Mouse (Mus musculus): ENCODE data around the gene Prox2. TPM values are rescaled to one million over a fixed set of nuclear protein-coding genes. Genes with fewer than 3 reads are reported as not detected.

Gene Prox2
- total and polyA plus RNA-seq, 3 experiments, result 2.4 to 13.3 (median 4.5) TPM

DNA sequence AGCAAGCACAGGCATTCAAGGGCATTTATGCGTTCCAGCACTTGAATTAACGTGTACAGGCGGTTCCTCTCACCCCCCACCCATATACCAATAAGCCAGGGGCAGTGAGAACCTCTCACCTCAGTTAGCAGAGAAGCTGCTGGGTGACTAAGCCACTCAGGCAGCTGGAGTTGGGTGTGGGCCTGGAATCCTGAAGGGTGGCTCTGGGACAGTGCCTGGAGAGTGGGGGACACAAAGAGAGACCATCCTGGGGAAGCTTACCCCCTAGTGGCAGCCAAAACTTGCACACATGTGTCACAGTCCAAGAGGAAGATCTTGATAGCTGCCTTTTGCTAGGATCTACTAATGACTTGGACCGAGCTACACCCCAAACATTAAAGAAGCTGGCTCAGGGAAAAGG is 26.1 kb upstream of the Prox2 start:
- H3K4me2 ChIP-seq (ENCODE audit: insufficient read depth, low read depth, poor library complexity, severe bottlenecking), result no peak overlapping the region
- peaks cover 35 to 48% of the 10 kb centered on the region in 2 experiments for H3K36me3 ChIP-seq (replicated peaks in 1 of 2; ENCODE audit: control insufficient read depth in 1 of 2, insufficient read depth in 1 of 2, low read length in 1 of 2)
- H3K9me3 ChIP-seq (replicated peaks; ENCODE audit: low read length), result no peaks in the 10 kb centered on the region
- in situ Hi-C loops (cut with MboI; ENCODE audit: low pct_ligation_motif_present, low pct_unique_long_range_greater_than_20kb, low sequenced_read_pairs), result no loop called here
- TF ChIP-seq TBP (conservative IDR thresholded peaks at IDR 0.05; ENCODE audit: low read depth, low read length) (no peak), SMC3 (IDR thresholded peaks at IDR 0.05; ENCODE audit: low read depth, low read length) (0 out of 2 replicates have a peak, but pooled peaks have one; percentile 21), ELF1 (IDR thresholded peaks at IDR 0.05; ENCODE audit: low read depth, low read length) (no peak), UBTF (IDR thresholded peaks at IDR 0.05; ENCODE audit: low read depth, low read length) (no peak), KAT2A (IDR thresholded peaks at IDR 0.05; ENCODE audit: insufficient replicate concordance, low read length) (no peak), RCOR1 (conservative IDR thresholded peaks at IDR 0.05; ENCODE audit: low read depth, low read length) (no peak), CTCF (conservative IDR thresholded peaks at IDR 0.05 in 1 of 2, IDR thresholded peaks at IDR 0.05 in 1 of 2; ENCODE audit: low read depth in 2 of 2, low read length in 2 of 2) (peak in 1 of 2 experiments; percentile 37; a peak in 2 of 4 replicates)
- no peak for DNase-seq (ENCODE audit: extremely low read depth)
- no peaks in the 10 kb centered on the region for H3K27me3 ChIP-seq (replicated peaks)
- H3K4me3 ChIP-seq (replicated peaks in 1 of 3; ENCODE audit: low read depth in 2 of 3, low read length in 2 of 3, poor library complexity in 1 of 3), result no peak overlapping the region
- dilution Hi-C loops (cut with MboI; ENCODE audit: extremely low pct_ligation_motif_present, extremely low pct_unique_long_range_greater_than_20kb, low sequenced_read_pairs), result no loop called here
- H3K9ac ChIP-seq (ENCODE audit: insufficient read depth, low read depth), result no peak overlapping the region
- no peak overlapping the region for H3K27ac ChIP-seq (ENCODE audit: insufficient read depth, low read depth)
- H3K79me2 ChIP-seq (replicated peaks; ENCODE audit: control insufficient read depth, extremely low read depth, insufficient read depth, poor library complexity, severe bottlenecking), result no peaks in the 10 kb centered on the region
- H3K4me1 ChIP-seq (ENCODE audit: control insufficient read depth in 1 of 2, insufficient read depth in 2 of 2), result no peaks in the 10 kb centered on the region

DNA sequence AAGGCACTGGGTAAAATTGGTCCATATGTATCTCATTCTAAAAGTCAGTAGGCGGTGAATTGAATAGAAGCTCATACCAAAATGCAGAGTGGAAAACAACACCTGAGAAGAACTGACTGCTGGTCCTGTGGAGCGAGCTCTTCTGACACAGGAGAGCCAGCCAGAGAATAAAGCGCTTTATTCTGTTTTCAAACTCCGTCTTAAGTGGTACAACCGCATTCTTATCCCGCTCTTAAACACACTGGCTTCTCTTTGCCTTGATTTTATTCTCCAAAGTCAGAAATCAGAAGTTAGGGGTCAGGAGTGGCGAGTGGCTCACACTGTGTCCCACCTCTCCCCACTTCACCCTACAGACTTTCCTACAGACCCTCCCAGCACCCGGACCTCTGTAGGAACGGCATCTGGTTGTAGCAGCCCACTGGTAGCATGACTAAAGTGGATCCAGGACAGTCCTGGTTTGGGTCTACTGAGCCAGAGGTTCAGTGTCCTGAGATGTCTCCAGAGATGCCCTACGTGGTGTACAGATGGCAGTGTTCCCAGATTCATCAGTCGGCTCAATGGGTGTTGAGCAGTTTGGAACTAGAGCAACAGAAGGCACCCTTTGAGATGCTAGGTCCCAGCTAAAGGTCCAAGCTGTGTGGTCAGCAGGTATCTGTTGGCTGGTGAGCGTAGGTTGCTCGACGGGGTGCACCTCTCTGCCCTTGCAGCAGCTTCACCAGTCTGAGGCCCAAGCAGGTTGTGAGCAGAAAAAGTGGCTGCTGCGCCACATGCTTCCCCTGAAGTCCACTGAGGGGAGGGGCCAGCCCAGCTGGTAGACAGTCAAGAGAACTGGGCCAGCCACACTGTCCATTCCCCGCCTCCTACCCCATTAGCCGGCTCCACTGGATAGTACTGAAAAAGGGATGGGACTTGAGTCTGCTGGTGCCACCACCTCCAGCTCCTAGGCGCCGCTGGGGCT is 25.2 kb upstream of the Prox2 start:
- H3K4me1 ChIP-seq (ENCODE audit: control insufficient read depth in 1 of 2, insufficient read depth in 2 of 2), result no peaks in the 10 kb centered on the region
- no peak overlapping the region for H3K27ac ChIP-seq (ENCODE audit: insufficient read depth, low read depth)
- no peak for TF ChIP-seq SMC3 (IDR thresholded peaks at IDR 0.05; ENCODE audit: low read depth, low read length)
- TF ChIP-seq ETS1 (conservative IDR thresholded peaks at IDR 0.05; ENCODE audit: low read depth, low read length), result no peak
- no peak for TF ChIP-seq CHD2 (IDR thresholded peaks at IDR 0.05; ENCODE audit: low read length)
- TF ChIP-seq GABPA (IDR thresholded peaks at IDR 0.05; ENCODE audit: insufficient replicate concordance, low read depth, low read length), result no peak
- TF ChIP-seq USF1 (IDR thresholded peaks at IDR 0.05; ENCODE audit: low read depth, low read length), result no peak
- no peak for TF ChIP-seq ZNF384 (IDR thresholded peaks at IDR 0.05; ENCODE audit: low read depth, low read length)
- TF ChIP-seq POLR2A (IDR thresholded peaks at IDR 0.05; ENCODE audit: low read depth, low read length), result no peak
- no peak for TF ChIP-seq SIN3A (IDR thresholded peaks at IDR 0.05; ENCODE audit: low read length)
- no peak for TF ChIP-seq CTCF (conservative IDR thresholded peaks at IDR 0.05 in 1 of 2, IDR thresholded peaks at IDR 0.05 in 1 of 2; ENCODE audit: low read depth in 2 of 2, low read length in 2 of 2)
- TF ChIP-seq IRF4 (IDR thresholded peaks at IDR 0.05; ENCODE audit: low read depth, low read length), result no peak
- no peak for TF ChIP-seq RAD21 (IDR thresholded peaks at IDR 0.05; ENCODE audit: low read depth, low read length)
- TF ChIP-seq POLR2AphosphoS2 (IDR thresholded peaks at IDR 0.05; ENCODE audit: low read depth, low read length), result no peak
- TF ChIP-seq MAZ (IDR thresholded peaks at IDR 0.05; ENCODE audit: low read depth, low read length), result no peak
- TF ChIP-seq MEF2A (IDR thresholded peaks at IDR 0.05; ENCODE audit: borderline replicate concordance, low read depth, low read length), result no peak
- TF ChIP-seq TCF12 (IDR thresholded peaks at IDR 0.05; ENCODE audit: low read depth, low read length), result no peak
- TF ChIP-seq PAX5 (IDR thresholded peaks at IDR 0.05; ENCODE audit: low read length), result no peak
- DNase-seq (ENCODE audit: extremely low read depth), result no peak
- peaks cover 42 to 56% of the 10 kb centered on the region in 2 experiments for H3K36me3 ChIP-seq (replicated peaks in 1 of 2; ENCODE audit: control insufficient read depth in 1 of 2, insufficient read depth in 1 of 2, low read length in 1 of 2)
- H3K9ac ChIP-seq (ENCODE audit: insufficient read depth, low read depth), result no peak overlapping the region
- no peak overlapping the region for H3K4me3 ChIP-seq (replicated peaks in 1 of 3; ENCODE audit: low read depth in 2 of 3, low read length in 2 of 3, poor library complexity in 1 of 3)
- H3K9me3 ChIP-seq (replicated peaks; ENCODE audit: low read length), result no peaks in the 10 kb centered on the region
- H3K27me3 ChIP-seq (replicated peaks), result no peaks in the 10 kb centered on the region
- no peak overlapping the region for H3K4me2 ChIP-seq (ENCODE audit: insufficient read depth, low read depth, poor library complexity, severe bottlenecking)
- dilution Hi-C loops (cut with MboI; ENCODE audit: extremely low pct_ligation_motif_present, extremely low pct_unique_long_range_greater_than_20kb, low sequenced_read_pairs), result no loop called here
- no peaks in the 10 kb centered on the region for H3K79me2 ChIP-seq (replicated peaks; ENCODE audit: control insufficient read depth, extremely low read depth, insufficient read depth, poor library complexity, severe bottlenecking)
- in situ Hi-C loops (cut with MboI; ENCODE audit: low pct_ligation_motif_present, low pct_unique_long_range_greater_than_20kb, low sequenced_read_pairs), result no loop called here

Measured in CH12.LX (cell line).